Mouse (Mus musculus): Measurements from ENCODE around the gene Dpp6. TPM values are rescaled to one million over a fixed set of nuclear protein-coding genes. Genes with fewer than 3 reads are reported as not detected.

Gene Dpp6
- polyA plus RNA-seq, 1 experiment from 2014 or later, result 7.1 TPM

DNA sequence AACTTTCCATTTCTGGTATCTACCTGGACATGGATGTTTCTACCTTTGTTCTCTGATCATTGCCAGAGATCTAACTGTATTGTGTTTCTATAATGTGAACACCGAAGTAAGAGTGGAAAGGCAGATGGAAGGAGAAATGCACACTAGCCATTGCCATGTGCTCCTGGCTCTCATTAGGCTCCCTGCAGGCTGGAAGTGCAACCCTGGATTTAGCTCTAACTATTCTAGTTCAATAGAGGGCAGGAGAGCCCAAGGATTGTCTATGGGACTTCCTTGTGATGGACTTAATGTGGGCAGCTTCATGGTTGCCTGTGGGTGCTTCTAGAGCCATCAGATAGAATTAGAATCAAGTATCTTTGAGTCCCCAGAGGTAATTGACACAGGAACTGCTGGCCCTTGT, 291.2 kb downstream of the Dpp6 start:
- H3K4me3 ChIP-seq (ENCODE audit: low read depth, low read length), result no peak overlapping the region
- DNase-seq (ENCODE audit: low spot score) (no peak), ATAC-seq (replicated peaks; ENCODE audit: low FRiP score) (no peak)
- H3K27ac ChIP-seq (ENCODE audit: low read depth, low read length), result no peak overlapping the region
- H3K27me3 ChIP-seq (ENCODE audit: control insufficient read depth, insufficient read depth, low read length), result no peaks in the 10 kb centered on the region
- H3K9me3 ChIP-seq (ENCODE audit: control insufficient read depth, low read length), result no peaks in the 10 kb centered on the region
- no peak overlapping the region for H3K4me2 ChIP-seq (ENCODE audit: low read depth, low read length, severe bottlenecking)
- H3K9ac ChIP-seq (ENCODE audit: low read length), result no peak overlapping the region
- H3K36me3 ChIP-seq (ENCODE audit: control insufficient read depth, insufficient read depth, low read length), result no peaks in the 10 kb centered on the region
- 97% methylated on average over 1 of the region's 1 CpGs for WGBS
- no peaks in the 10 kb centered on the region for H3K4me1 ChIP-seq (replicated peaks; ENCODE audit: control insufficient read depth, insufficient read depth, low read length)

GRCm38 (mm10) chr5:27122479-27122878, 305.5 kb downstream of the Dpp6 start:
- no peak for ATAC-seq (replicated peaks; ENCODE audit: low FRiP score)
- 37% methylated on average over 2 of the region's 2 CpGs for WGBS
- H3K27ac ChIP-seq (ENCODE audit: low read depth, low read length), result no peak overlapping the region
- H3K4me1 ChIP-seq (replicated peaks; ENCODE audit: control insufficient read depth, insufficient read depth, low read length), result no peaks in the 10 kb centered on the region
- DNase-seq (ENCODE audit: low spot score), result no peak
- H3K36me3 ChIP-seq (ENCODE audit: control insufficient read depth, insufficient read depth, low read length), result no peaks in the 10 kb centered on the region
- no peak overlapping the region for H3K4me2 ChIP-seq (ENCODE audit: low read depth, low read length, severe bottlenecking)
- H3K9me3 ChIP-seq (ENCODE audit: control insufficient read depth, low read length), result no peaks in the 10 kb centered on the region
- no peak overlapping the region for H3K4me3 ChIP-seq (ENCODE audit: low read depth, low read length)
- H3K27me3 ChIP-seq (ENCODE audit: control insufficient read depth, insufficient read depth, low read length), result no peaks in the 10 kb centered on the region
- no peak overlapping the region for H3K9ac ChIP-seq (ENCODE audit: low read length)

DNA sequence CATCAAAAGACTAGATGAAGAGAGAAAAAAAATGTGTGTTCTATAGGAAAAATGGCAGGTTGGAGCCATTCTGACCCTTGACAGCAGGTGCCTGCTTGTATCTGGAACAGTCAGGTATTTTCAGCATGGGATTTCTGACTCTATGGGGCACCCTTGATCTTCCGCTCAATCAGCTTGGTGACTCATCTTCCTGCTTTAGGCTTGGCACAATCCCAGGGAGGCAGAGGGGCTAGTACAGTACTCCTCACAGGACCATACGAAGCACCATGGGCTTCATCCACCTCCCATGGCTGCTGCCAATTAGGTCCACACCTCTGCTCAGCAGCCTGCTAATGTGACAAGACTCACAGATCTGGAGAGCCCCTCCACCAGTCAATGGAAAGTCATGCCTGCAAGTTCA, 305.9 kb downstream of the Dpp6 start:
- H3K4me3 ChIP-seq (ENCODE audit: low read depth, low read length), result no peak overlapping the region
- no peak overlapping the region for H3K27ac ChIP-seq (ENCODE audit: low read depth, low read length)
- no peaks in the 10 kb centered on the region for H3K4me1 ChIP-seq (replicated peaks; ENCODE audit: control insufficient read depth, insufficient read depth, low read length)
- no peak for ATAC-seq (replicated peaks; ENCODE audit: low FRiP score)
- WGBS, result 96% methylated on average over 2 of the region's 2 CpGs
- no peak for DNase-seq (ENCODE audit: low spot score)
- H3K9ac ChIP-seq (ENCODE audit: low read length), result no peak overlapping the region
- no peaks in the 10 kb centered on the region for H3K36me3 ChIP-seq (ENCODE audit: control insufficient read depth, insufficient read depth, low read length)
- H3K27me3 ChIP-seq (ENCODE audit: control insufficient read depth, insufficient read depth, low read length), result no peaks in the 10 kb centered on the region
- no peak overlapping the region for H3K4me2 ChIP-seq (ENCODE audit: low read depth, low read length, severe bottlenecking)
- no peaks in the 10 kb centered on the region for H3K9me3 ChIP-seq (ENCODE audit: control insufficient read depth, low read length)

- Histone ChIP-seq H3K27me3 (ENCODE audit: control insufficient read depth, insufficient read depth, low read length) (no peaks in the 10 kb centered on the region), H3K9ac (ENCODE audit: low read length) (no peak overlapping the region), H3K4me2 (ENCODE audit: low read depth, low read length, severe bottlenecking) (no peak overlapping the region), H3K27ac (ENCODE audit: low read depth, low read length) (no peak overlapping the region), H3K36me3 (ENCODE audit: control insufficient read depth, insufficient read depth, low read length) (no peaks in the 10 kb centered on the region), H3K4me3 (ENCODE audit: low read depth, low read length) (no peak overlapping the region), H3K9me3 (ENCODE audit: control insufficient read depth, low read length) (no peaks in the 10 kb centered on the region), H3K4me1 (replicated peaks; ENCODE audit: control insufficient read depth, insufficient read depth, low read length) (no peaks in the 10 kb centered on the region)
- WGBS, result 90% methylated on average over 4 of the region's 4 CpGs
- no peak for ATAC-seq (replicated peaks; ENCODE audit: low FRiP score)
- DNase-seq (ENCODE audit: low spot score), result no peak
These were observed 309.0 kb downstream of the Dpp6 start for GRCm38 (mm10) chr5:27126034-27126433.

- Histone ChIP-seq H3K9ac (ENCODE audit: low read length) (no peak overlapping the region), H3K4me2 (ENCODE audit: low read depth, low read length, severe bottlenecking) (no peak overlapping the region), H3K4me3 (ENCODE audit: low read depth, low read length) (no peak overlapping the region), H3K27me3 (ENCODE audit: control insufficient read depth, insufficient read depth, low read length) (no peaks in the 10 kb centered on the region), H3K36me3 (ENCODE audit: control insufficient read depth, insufficient read depth, low read length) (no peaks in the 10 kb centered on the region), H3K4me1 (replicated peaks; ENCODE audit: control insufficient read depth, insufficient read depth, low read length) (no peaks in the 10 kb centered on the region), H3K27ac (ENCODE audit: low read depth, low read length) (no peak overlapping the region), H3K9me3 (ENCODE audit: control insufficient read depth, low read length) (no peaks in the 10 kb centered on the region)
- DNase-seq (ENCODE audit: low spot score) (no peak), ATAC-seq (replicated peaks; ENCODE audit: low FRiP score) (no peak)
- 85% methylated on average over 3 of the region's 3 CpGs for WGBS
These were observed 316.2 kb downstream of the Dpp6 start for GRCm38 (mm10) chr5:27133196-27133595.

- Histone ChIP-seq H3K9me3 (ENCODE audit: control insufficient read depth, low read length) (no peaks in the 10 kb centered on the region), H3K27ac (ENCODE audit: low read depth, low read length) (no peak overlapping the region), H3K4me1 (replicated peaks; ENCODE audit: control insufficient read depth, insufficient read depth, low read length) (no peaks in the 10 kb centered on the region), H3K36me3 (ENCODE audit: control insufficient read depth, insufficient read depth, low read length) (no peaks in the 10 kb centered on the region), H3K4me3 (ENCODE audit: low read depth, low read length) (no peak overlapping the region), H3K27me3 (ENCODE audit: control insufficient read depth, insufficient read depth, low read length) (no peaks in the 10 kb centered on the region), H3K9ac (ENCODE audit: low read length) (no peak overlapping the region), H3K4me2 (ENCODE audit: low read depth, low read length, severe bottlenecking) (no peak overlapping the region)
- no peak for DNase-seq (ENCODE audit: low spot score)
- ATAC-seq (replicated peaks; ENCODE audit: low FRiP score), result no peak
- WGBS, result 88% methylated on average over 2 of the region's 2 CpGs
These were observed 317.5 kb downstream of the Dpp6 start for GRCm38 (mm10) chr5:27134436-27135005.

GRCm38 (mm10) chr5:27147397-27147945, 330.5 kb downstream of the Dpp6 start:
- no peak for DNase-seq (ENCODE audit: low spot score)
- Histone ChIP-seq H3K4me2 (ENCODE audit: low read depth, low read length, severe bottlenecking) (no peak overlapping the region), H3K4me3 (ENCODE audit: low read depth, low read length) (no peak overlapping the region), H3K9me3 (ENCODE audit: control insufficient read depth, low read length) (no peaks in the 10 kb centered on the region), H3K9ac (ENCODE audit: low read length) (no peak overlapping the region), H3K27ac (ENCODE audit: low read depth, low read length) (no peak overlapping the region), H3K27me3 (ENCODE audit: control insufficient read depth, insufficient read depth, low read length) (no peaks in the 10 kb centered on the region), H3K36me3 (ENCODE audit: control insufficient read depth, insufficient read depth, low read length) (no peaks in the 10 kb centered on the region), H3K4me1 (replicated peaks; ENCODE audit: control insufficient read depth, insufficient read depth, low read length) (no peaks in the 10 kb centered on the region)
- 86% methylated on average over 6 of the region's 6 CpGs for WGBS
- ATAC-seq (replicated peaks; ENCODE audit: low FRiP score), result no peak

DNA sequence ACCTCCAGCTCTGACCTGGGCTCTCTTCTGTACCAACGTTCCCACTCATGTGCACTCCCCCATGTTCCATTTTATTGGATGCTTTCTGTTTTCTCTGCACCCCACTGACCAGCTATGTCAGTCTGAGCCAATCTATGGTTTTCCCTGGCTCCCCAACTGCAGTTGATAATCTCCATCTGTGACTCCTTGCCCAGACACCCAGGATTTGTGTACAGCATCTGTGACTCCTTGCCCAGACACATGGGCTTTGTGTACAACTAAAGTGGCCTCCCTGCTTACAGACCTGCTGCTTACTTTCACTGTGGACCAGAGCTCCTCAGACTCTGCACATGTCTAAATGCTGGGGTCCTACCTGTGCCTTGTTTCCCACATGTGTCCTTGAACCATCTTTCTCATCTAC, 334.0 kb downstream of the Dpp6 start:
- no peak overlapping the region for H3K4me3 ChIP-seq (ENCODE audit: low read depth, low read length)
- H3K36me3 ChIP-seq (ENCODE audit: control insufficient read depth, insufficient read depth, low read length), result no peaks in the 10 kb centered on the region
- ATAC-seq (replicated peaks; ENCODE audit: low FRiP score) (no peak), DNase-seq (ENCODE audit: low spot score) (no peak)
- H3K9ac ChIP-seq (ENCODE audit: low read length), result no peak overlapping the region
- no peak overlapping the region for H3K4me2 ChIP-seq (ENCODE audit: low read depth, low read length, severe bottlenecking)
- H3K4me1 ChIP-seq (replicated peaks; ENCODE audit: control insufficient read depth, insufficient read depth, low read length), result no peaks in the 10 kb centered on the region
- no peaks in the 10 kb centered on the region for H3K9me3 ChIP-seq (ENCODE audit: control insufficient read depth, low read length)
- H3K27me3 ChIP-seq (ENCODE audit: control insufficient read depth, insufficient read depth, low read length), result no peaks in the 10 kb centered on the region
- no peak overlapping the region for H3K27ac ChIP-seq (ENCODE audit: low read depth, low read length)
- 81% methylated on average over 1 of the region's 1 CpGs for WGBS

DNA sequence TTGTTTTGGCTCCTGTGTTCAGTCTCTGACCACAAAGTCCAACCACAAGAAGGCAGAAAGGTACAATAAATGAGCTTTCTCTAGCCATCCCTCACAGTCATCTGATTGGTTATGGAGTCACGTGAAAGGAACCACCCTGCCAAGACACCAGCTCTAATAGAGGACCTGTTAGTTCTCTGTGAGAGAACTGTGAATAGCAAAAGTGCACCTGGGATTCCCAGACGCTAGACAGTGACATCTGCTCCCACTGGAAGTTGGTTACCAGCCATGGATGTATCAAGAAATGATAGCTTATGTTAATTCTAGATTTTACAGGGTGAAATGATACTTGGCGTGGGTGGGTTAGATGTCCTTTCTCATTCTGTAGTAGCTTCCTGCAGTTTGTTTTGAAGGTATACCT, 338.7 kb downstream of the Dpp6 start:
- WGBS, result 85% methylated on average over 3 of the region's 3 CpGs
- ATAC-seq (replicated peaks; ENCODE audit: low FRiP score) (no peak), DNase-seq (ENCODE audit: low spot score) (no peak)
- Histone ChIP-seq H3K4me1 (replicated peaks; ENCODE audit: control insufficient read depth, insufficient read depth, low read length) (no peaks in the 10 kb centered on the region), H3K9me3 (ENCODE audit: control insufficient read depth, low read length) (no peaks in the 10 kb centered on the region), H3K36me3 (ENCODE audit: control insufficient read depth, insufficient read depth, low read length) (no peaks in the 10 kb centered on the region), H3K4me3 (ENCODE audit: low read depth, low read length) (no peak overlapping the region), H3K27me3 (ENCODE audit: control insufficient read depth, insufficient read depth, low read length) (no peaks in the 10 kb centered on the region), H3K9ac (ENCODE audit: low read length) (no peak overlapping the region), H3K27ac (ENCODE audit: low read depth, low read length) (no peak overlapping the region), H3K4me2 (ENCODE audit: low read depth, low read length, severe bottlenecking) (no peak overlapping the region)

All from forebrain, embryonic 11.5 days (tissue).